Mouse (Mus musculus) neural tube, embryonic 12.5 days (tissue): Measurements from ENCODE around the gene Ifna14. TPM values are rescaled to one million over a fixed set of nuclear protein-coding genes. Genes with fewer than 3 reads are reported as not detected.
"Not testable (repeated sequence)": the region's sequence is repeated elsewhere in the genome, so short reads cannot be mapped to it uniquely, and the experiment has no call there.

ENCODE experiments used
- ATAC-seq: fragments of 200-750 bp; cut with Nextera tagmentation; 2 replicates; pipeline ENCODE4 v1.8.0; 2017; ENCODE audit warnings: low read depth, mild to moderate bottlenecking, moderate TSS enrichment, moderate library complexity; ENCODE audit not compliant: low FRiP score
- H3K27ac ChIP-seq: fragments of 300-500 bp; sonication (generic); 2 replicates; pipeline ENCODE4 v1.5.1; 2016
- H3K27me3 ChIP-seq: fragments of 300-500 bp; sonication (generic); replicated peaks from 2 replicates; pipeline ENCODE4 v1.6.1; 2016; ENCODE audit warnings: mild to moderate bottlenecking
- H3K36me3 ChIP-seq: fragments of 300-500 bp; sonication (generic); 2 replicates; pipeline ENCODE4 v1.6.1; 2016; ENCODE audit warnings: mild to moderate bottlenecking
- H3K4me1 ChIP-seq: fragments of 300-500 bp; sonication (generic); 2 replicates; pipeline ENCODE4 v1.6.1; 2016
- H3K4me2 ChIP-seq: fragments of 300-500 bp; sonication (generic); replicated peaks from 2 replicates; pipeline ENCODE4 v1.6.1; 2016; ENCODE audit warnings: mild to moderate bottlenecking
- H3K4me3 ChIP-seq: fragments of 300-500 bp; sonication (generic); 2 replicates; pipeline ENCODE4 v1.5.1; 2016
- H3K9ac ChIP-seq: fragments of 300-500 bp; sonication (generic); 2 replicates; pipeline ENCODE4 v1.6.1; 2016; ENCODE audit warnings: mild to moderate bottlenecking
- H3K9me3 ChIP-seq: fragments of 300-500 bp; sonication (generic); 2 replicates; pipeline ENCODE4 v1.6.1; 2016; ENCODE audit warnings: mild to moderate bottlenecking
- WGBS: fragments of 180-500 bp; shearing (Covaris S2); methylation state at CpG from one replicate; pipeline ENCODE4 v1.1.7; 2016; 5-methylcytosine and 5-hydroxymethylcytosine counted together
- polyA plus RNA-seq: library from polyadenylated mRNA; unstranded; fragments of >200 nt; fragmentation: Nextera tagmentation; extraction: Ambion mirVana; gene quantifications from 2 replicates; pipeline ENCODE4 v1.2.1, GENCODE M21; 2016

The Ifna14 gene
- not detected in 2 replicates for polyA plus RNA-seq

- H3K4me2 ChIP-seq: no peak within 1 kb of the TSS
- H3K9ac ChIP-seq: no peak within 1 kb of the TSS
- no peaks in the 10 kb centered on the region for H3K4me1 ChIP-seq
- no peak within 1 kb of the TSS for H3K27ac ChIP-seq
- ATAC-seq: no peak
- no peak within 1 kb of the TSS for H3K4me3 ChIP-seq
- no peaks in the 10 kb centered on the region for H3K9me3 ChIP-seq
- H3K27me3 ChIP-seq: no peaks in the 10 kb centered on the region
- WGBS: 77% methylated on average over 1 of the region's 1 CpGs
- H3K36me3 ChIP-seq: no peaks in the 10 kb centered on the region
Observed at GRCm38 (mm10) chr4:88571698-88572097, at the start of gene Ifna14. TSS of gene Ifna14 (minus strand) at chr4:88571798.

GRCm38 (mm10) chr4:88603276-88603675 is 31.7 kb upstream of the Ifna14 start, which contains the start of gene Ifna12:
TSS of gene Ifna12 (minus strand) at chr4:88603376.
- Histone ChIP-seq H3K9ac (no peak within 1 kb of the TSS), H3K4me2 (no peak within 1 kb of the TSS), H3K4me1 (no peaks in the 10 kb centered on the region), H3K27ac (no peak within 1 kb of the TSS), H3K4me3 (no peak within 1 kb of the TSS), H3K9me3 (no peaks in the 10 kb centered on the region), H3K36me3 (no peaks in the 10 kb centered on the region), H3K27me3 (no peaks in the 10 kb centered on the region)
- ATAC-seq: no peak

- H3K36me3 ChIP-seq: no peaks in the 10 kb centered on the region
- H3K9me3 ChIP-seq: no peaks in the 10 kb centered on the region
- no peak for ATAC-seq
- H3K27me3 ChIP-seq: no peaks in the 10 kb centered on the region
- H3K9ac ChIP-seq: no peak within 1 kb of the TSS
- WGBS: 79% methylated on average over 1 of the region's 1 CpGs
- H3K27ac ChIP-seq: no peak within 1 kb of the TSS
- no peaks in the 10 kb centered on the region for H3K4me1 ChIP-seq
- no peak within 1 kb of the TSS for H3K4me3 ChIP-seq
- H3K4me2 ChIP-seq: no peak within 1 kb of the TSS
Observed at GRCm38 (mm10) chr4:88592285-88592684, 20.7 kb upstream of the Ifna14 start, which contains the start of gene Ifna9. TSS of gene Ifna9 (minus strand) at chr4:88592385.

GRCm38 (mm10) chr4:88561791-88562190 is 9.8 kb downstream of the Ifna14 start:
- H3K36me3 ChIP-seq: no peaks in the 10 kb centered on the region
- H3K9ac ChIP-seq: no peak overlapping the region
- H3K9me3 ChIP-seq: no peaks in the 10 kb centered on the region
- H3K4me1 ChIP-seq: no peaks in the 10 kb centered on the region
- no peaks in the 10 kb centered on the region for H3K27me3 ChIP-seq
- no peak overlapping the region for H3K4me3 ChIP-seq
- H3K4me2 ChIP-seq: no peak overlapping the region
- 86% methylated on average over 1 of the region's 1 CpGs for WGBS
- no peak overlapping the region for H3K27ac ChIP-seq
- no peak for ATAC-seq

GRCm38 (mm10) chr4:88558145-88558544 is 13.5 kb downstream of the Ifna14 start, which contains the start of gene Ifna15:
TSS of gene Ifna15 (minus strand) at chr4:88558245.
- not testable (repeated sequence) for H3K27ac ChIP-seq, H3K4me1 ChIP-seq, H3K4me2 ChIP-seq, H3K9me3 ChIP-seq, H3K27me3 ChIP-seq, H3K9ac ChIP-seq, H3K36me3 ChIP-seq, H3K4me3 ChIP-seq, ATAC-seq

- Histone ChIP-seq H3K4me3 (no peak overlapping the region), H3K9me3 (no peaks in the 10 kb centered on the region), H3K4me1 (no peaks in the 10 kb centered on the region), H3K9ac (no peak overlapping the region), H3K4me2 (peak overlapping the region; percentile 52), H3K27ac (no peak overlapping the region), H3K27me3 (no peaks in the 10 kb centered on the region), H3K36me3 (no peaks in the 10 kb centered on the region)
- WGBS: 39% methylated on average over 22 of the region's 22 CpGs
- ATAC-seq: peak; percentile 76; the same call in 1 of the 2 replicates
Observed at GRCm38 (mm10) chr4:88550161-88550945, 21.2 kb downstream of the Ifna14 start.

- no peak for ATAC-seq
- Histone ChIP-seq H3K27ac (no peak overlapping the region), H3K9me3 (no peaks in the 10 kb centered on the region), H3K4me2 (no peak overlapping the region), H3K9ac (no peak overlapping the region), H3K27me3 (no peaks in the 10 kb centered on the region), H3K36me3 (no peaks in the 10 kb centered on the region), H3K4me3 (no peak overlapping the region), H3K4me1 (no peaks in the 10 kb centered on the region)
- 82% methylated on average over 1 of the region's 1 CpGs for WGBS
Observed at GRCm38 (mm10) chr4:88547986-88548385, 23.6 kb downstream of the Ifna14 start.

GRCm38 (mm10) chr4:88543649-88544234 is 27.9 kb downstream of the Ifna14 start:
- 46% methylated on average over 2 of the region's 2 CpGs for WGBS
- Histone ChIP-seq H3K4me1 (no peaks in the 10 kb centered on the region), H3K27ac (no peak overlapping the region), H3K9me3 (no peaks in the 10 kb centered on the region), H3K4me3 (no peak overlapping the region), H3K36me3 (no peaks in the 10 kb centered on the region), H3K4me2 (no peak overlapping the region), H3K9ac (no peak overlapping the region), H3K27me3 (no peaks in the 10 kb centered on the region)
- ATAC-seq: peak; percentile 80

GRCm38 (mm10) chr4:88537328-88537727 is 34.3 kb downstream of the Ifna14 start:
- Histone ChIP-seq H3K9me3 (no peaks in the 10 kb centered on the region), H3K9ac (no peak overlapping the region), H3K4me2 (no peak overlapping the region), H3K4me1 (no peaks in the 10 kb centered on the region), H3K27ac (no peak overlapping the region), H3K27me3 (no peaks in the 10 kb centered on the region), H3K36me3 (no peaks in the 10 kb centered on the region), H3K4me3 (no peak overlapping the region)
- ATAC-seq: no peak
- 83% methylated on average over 12 of the region's 12 CpGs for WGBS

GRCm38 (mm10) chr4:88536640-88537039 is 35.0 kb downstream of the Ifna14 start:
- no peak for ATAC-seq
- no peak overlapping the region for H3K27ac ChIP-seq
- H3K36me3 ChIP-seq: no peaks in the 10 kb centered on the region
- H3K9ac ChIP-seq: no peak overlapping the region
- H3K4me1 ChIP-seq: no peaks in the 10 kb centered on the region
- H3K9me3 ChIP-seq: no peaks in the 10 kb centered on the region
- no peak overlapping the region for H3K4me2 ChIP-seq
- H3K27me3 ChIP-seq: no peaks in the 10 kb centered on the region
- WGBS: 72% methylated on average over 7 of the region's 7 CpGs
- H3K4me3 ChIP-seq: no peak overlapping the region

GRCm38 (mm10) chr4:88535742-88536141 is 35.9 kb downstream of the Ifna14 start:
- Histone ChIP-seq H3K36me3 (no peaks in the 10 kb centered on the region), H3K9ac (no peak overlapping the region), H3K4me2 (no peak overlapping the region), H3K4me3 (no peak overlapping the region), H3K9me3 (no peaks in the 10 kb centered on the region), H3K27ac (no peak overlapping the region), H3K27me3 (no peaks in the 10 kb centered on the region), H3K4me1 (no peaks in the 10 kb centered on the region)
- ATAC-seq: no peak
- WGBS: 94% methylated on average over 1 of the region's 1 CpGs

GRCm38 (mm10) chr4:88534903-88535302 is 36.7 kb downstream of the Ifna14 start:
- 92% methylated on average over 1 of the region's 1 CpGs for WGBS
- no peak overlapping the region for H3K27ac ChIP-seq
- no peaks in the 10 kb centered on the region for H3K9me3 ChIP-seq
- no peaks in the 10 kb centered on the region for H3K36me3 ChIP-seq
- no peaks in the 10 kb centered on the region for H3K4me1 ChIP-seq
- no peak overlapping the region for H3K4me3 ChIP-seq
- no peaks in the 10 kb centered on the region for H3K27me3 ChIP-seq
- no peak overlapping the region for H3K9ac ChIP-seq
- no peak for ATAC-seq
- H3K4me2 ChIP-seq: no peak overlapping the region

- Histone ChIP-seq H3K4me1 (no peaks in the 10 kb centered on the region), H3K4me3 (no peak overlapping the region), H3K27me3 (no peaks in the 10 kb centered on the region), H3K27ac (no peak overlapping the region), H3K9me3 (no peaks in the 10 kb centered on the region), H3K4me2 (no peak overlapping the region), H3K9ac (no peak overlapping the region), H3K36me3 (no peaks in the 10 kb centered on the region)
- 77% methylated on average over 2 of the region's 2 CpGs for WGBS
- no peak for ATAC-seq
Observed at GRCm38 (mm10) chr4:88533499-88533898, 38.1 kb downstream of the Ifna14 start.
